Mouse (Mus musculus): Measurements from ENCODE around the gene Gpcpd1.

The Gpcpd1 gene

DNA sequence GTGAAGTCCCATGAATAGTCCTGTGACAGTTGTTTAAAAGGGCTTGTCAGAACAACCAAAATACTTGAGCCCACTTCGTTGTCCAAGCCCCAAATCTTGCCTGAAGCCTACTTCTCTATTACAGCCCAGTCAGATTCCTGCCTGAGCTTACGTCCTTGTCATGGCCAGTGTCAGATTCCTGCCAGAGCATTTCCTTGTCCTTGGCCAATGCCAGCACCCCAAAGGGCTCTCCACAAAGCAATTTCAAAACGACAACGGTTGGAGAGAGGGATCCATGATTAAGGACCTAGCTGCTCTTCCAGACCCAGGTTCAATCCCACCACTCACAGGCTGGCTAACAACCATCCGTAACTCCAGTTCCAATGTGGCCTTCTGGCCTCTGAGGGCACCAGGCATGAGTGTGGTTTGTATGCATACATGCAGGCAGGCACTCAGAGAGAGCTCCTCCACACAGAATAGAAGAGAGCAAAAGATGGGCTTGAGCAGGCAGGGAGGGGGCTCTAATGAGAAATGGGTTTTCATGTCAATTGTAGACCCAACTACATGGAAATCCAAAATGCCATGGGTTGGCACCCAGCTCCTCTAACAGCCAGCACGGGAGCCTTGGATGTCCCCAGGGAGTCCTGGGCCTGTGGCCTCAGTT, 70.2 kb downstream of the Gpcpd1 start:
- no peak for DNase-seq (ENCODE audit: low read depth, low spot score)

DNA sequence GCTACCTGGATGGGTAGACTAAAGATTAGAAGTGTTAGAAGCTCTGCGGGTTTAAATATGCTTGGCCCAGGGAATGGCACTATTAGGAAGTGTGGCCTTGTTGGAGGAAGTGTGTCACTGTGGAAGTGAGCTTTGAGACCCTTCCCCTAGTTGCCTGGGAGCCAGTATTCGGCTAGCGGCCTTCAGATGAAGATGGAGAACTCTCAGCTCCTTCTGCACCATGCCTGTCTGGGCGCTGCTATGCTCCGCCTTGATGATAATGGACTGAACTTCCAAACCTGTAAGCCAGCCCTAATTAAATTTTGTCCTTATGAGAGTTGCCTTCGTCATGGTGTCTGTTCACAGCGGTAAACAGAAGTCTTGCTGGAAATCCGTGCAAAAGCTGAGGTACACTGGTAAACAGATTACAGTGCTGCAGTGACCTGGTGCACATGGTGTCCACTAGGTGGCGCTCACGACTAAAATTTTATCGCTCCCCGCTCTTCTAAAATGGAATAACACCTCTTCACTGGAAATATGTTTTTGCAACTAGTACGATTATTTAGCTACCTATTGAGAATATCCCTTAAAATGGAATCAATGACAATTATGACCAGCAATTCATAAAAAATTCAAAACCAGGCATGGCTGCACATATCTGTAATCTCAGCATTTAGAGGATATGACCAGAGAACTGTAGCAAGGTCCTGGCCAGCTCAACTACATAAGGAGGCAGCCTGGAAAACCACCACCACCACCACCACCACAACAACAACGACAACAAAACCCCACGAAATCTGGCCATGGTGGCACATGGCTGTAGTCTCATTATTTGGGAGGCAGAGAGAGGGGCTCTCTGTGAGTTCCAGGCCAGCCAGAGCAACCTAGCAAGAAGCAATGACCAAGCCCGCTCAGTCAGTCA, 71.1 kb downstream of the Gpcpd1 start:
- DNase-seq (ENCODE audit: low read depth, low spot score), result peak; percentile 71

DNA sequence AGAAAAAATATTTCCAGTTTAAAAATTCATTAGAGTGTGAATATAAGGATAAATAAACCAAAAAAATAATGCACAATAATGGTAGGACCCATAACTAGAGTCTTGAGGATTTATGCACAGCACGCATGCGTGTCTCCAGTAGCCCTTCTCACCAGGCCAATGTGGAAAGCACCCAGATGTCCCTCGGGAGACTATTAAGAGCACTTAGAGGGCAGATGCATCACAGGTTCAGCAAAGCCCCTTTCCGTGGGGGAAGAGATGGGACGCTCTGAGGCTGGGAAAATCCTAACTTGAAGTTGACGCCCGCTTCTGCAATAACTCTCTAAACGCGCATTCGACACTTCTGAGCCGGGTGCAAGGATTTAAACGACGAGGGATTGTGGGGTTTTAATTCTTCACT, 71.9 kb downstream of the Gpcpd1 start:
- no peak for DNase-seq (ENCODE audit: low read depth, low spot score)

DNA sequence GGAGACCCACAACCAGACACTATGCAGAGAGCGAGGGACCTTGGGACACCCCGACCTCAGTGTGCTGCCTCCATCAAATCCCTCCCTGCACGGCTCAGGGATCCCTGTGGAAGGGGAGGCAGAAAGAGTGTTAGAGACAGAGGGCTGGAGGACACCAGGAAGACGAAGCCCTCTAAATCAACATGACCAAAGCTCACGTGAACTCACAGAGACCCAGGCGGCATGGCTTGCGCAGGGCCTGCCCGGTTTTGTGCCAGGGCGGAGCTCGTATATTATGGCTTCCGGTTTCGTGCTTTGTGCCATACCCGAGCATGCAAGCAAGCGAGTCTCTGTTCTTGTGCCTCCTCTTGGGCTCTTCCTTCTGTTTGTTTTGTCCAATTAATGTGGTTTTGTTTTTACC, 72.5 kb downstream of the Gpcpd1 start:
- DNase-seq (ENCODE audit: low read depth, low spot score), result no peak

DNA sequence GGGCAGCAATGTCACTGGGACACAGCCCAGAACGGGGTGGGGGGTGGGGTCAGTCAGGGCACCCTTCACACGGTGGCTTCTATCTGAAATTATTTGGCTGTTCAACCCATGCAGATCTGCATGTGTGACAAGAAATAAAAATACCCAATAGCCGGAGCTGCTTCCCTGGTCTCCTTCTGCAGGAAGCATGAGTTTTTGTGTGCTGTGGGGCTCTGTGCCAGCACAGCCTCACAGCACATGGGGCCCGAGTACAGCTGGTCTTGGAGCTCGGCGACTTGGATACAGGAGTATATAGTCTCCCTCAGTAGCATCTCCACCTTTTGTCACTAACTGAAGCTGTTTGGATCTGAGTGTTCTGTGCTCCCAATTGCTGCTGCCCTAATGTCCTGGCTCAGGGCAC, 73.2 kb downstream of the Gpcpd1 start:
- no peak for DNase-seq (ENCODE audit: low read depth, low spot score)

DNA sequence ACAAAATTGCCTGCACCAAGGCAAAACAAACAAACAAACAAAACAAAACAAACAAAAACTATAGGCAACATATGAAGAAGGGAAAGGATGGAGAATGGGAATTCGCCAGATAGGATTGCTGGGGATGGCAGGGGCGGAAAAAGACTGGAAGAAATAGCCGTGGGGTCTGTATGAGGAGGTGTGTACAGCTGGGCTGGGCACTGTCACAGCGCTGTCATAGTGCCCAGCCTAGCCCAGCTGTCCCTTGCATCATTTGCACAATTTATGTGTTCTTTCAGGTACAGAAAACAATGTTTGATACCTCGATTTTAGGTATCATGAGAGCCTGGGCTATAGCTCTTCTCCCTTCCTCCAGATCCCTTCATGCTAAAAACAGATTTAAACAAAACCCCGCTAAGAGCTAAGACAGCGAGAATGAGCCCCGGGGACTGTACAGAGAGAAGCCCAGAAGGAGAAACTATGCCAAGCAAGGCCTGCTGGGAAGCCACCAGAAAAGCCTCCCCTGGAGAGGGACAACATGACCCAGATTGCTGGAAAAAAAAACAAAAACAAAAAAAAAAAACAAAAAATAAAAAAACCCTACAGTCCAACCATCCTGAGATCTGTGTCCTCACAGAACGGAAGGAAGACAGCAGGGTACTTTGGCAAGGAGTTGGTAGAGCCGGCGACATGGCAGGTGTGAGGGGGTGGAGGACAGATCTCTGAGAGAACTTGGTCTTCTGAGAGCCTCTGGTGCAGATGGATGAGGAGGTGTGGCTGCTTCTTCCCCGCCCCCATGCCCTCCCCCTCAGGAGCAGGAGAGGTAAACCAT, 74.0 kb downstream of the Gpcpd1 start:
- DNase-seq (ENCODE audit: low read depth, low spot score), result no peak

DNA sequence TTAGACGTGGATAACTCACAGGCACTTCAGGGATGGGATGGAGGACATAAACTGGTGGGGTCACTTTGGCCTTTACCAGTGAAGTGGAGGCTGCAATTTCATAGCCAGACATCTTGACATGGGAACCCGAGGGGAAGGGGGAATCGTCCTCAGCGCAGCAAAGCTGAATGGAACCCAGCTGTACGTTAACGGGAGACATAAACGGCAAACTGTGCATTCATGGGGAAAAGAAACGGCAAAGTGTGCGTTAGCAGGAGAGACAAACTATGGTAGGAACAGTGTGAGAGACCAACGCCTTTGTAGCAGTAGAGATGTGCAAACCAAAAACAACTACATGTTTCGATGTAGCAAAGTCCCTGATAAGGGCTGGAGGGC, 74.6 kb downstream of the Gpcpd1 start:
- DNase-seq (ENCODE audit: low read depth, low spot score), result no peak

DNA sequence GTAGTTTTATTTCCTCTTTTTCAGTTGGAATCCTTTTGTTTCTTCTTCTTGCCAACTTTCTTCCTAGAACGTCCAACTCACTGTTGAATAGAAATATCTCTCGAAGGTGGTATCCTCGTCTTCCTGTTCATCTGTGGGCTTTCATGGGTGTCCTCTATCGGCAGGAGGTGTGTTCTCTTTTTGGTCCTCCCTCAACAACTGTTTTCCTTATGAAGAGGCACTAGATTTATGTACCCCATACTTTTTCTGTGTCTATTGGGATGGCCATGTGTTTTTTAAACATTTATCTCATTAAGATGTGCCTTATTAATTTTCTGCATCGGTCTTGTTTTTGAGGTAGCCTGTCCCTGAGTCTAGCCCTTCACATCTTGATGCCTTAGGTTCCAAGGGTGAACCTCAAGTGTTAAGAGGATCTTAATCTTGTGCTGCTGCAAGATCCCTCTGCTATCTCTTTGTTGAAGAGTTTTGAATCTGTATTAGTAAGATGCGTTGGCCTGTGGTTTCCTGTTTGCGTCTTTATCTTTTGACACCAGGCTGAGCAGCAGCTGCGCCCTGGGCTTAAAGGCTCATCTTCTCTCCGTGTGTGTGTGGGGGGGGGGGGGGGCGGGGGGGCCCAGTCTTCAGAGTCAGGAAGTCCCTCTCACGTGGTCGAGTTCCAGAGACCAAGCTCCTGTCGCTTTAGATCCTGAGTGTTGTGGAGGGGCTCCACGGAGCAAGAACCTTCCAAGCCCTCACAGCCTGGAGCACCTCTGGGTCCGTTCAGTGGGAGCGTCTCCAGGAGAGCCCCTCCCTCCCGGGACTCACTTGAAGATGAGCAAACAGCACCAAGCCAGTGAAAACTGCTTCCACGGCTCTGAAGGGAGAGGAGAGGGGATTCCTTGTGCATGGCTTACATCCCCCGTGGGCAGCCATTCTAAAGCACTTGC, 75.2 kb downstream of the Gpcpd1 start:
- DNase-seq (ENCODE audit: low read depth, low spot score), result no peak

DNA sequence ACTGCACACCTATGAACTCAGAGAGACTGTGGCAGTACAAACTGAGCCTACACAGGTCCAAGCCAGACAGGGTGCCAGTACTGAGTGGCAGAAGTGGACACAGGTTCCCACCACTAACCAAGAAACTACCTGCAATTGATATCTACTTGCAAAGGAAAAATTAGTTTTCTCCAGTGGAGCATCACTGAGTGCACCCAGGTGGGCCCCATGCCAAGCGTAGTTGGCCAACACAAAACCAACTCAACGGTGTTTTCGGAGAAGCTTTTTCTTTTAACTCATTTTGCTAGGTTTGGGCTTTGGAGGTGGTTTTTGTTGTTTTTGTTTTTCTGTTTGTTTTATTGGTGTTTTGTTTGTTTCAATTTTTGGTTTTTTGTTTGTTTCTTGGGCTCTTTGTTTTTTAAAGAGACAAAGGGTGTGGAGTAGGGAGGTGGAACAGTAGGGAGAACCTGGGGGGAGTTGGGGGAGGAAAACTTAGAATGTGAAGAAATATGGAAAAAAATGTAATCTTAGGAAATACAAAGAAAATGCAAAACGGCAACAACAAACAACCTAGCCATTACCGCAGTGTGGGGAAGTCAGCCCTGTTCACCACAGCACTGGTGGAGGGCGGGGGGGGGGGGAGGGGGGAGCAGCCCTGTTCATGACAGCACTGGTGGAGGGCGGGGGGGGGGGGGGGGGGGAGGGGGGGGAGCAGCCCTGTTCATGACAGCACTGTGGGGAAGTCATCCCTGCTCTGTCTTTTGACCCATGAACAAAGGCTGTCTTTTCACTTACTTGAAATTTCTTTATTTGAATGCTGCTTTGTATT, 76.3 kb downstream of the Gpcpd1 start:
- no peak for DNase-seq (ENCODE audit: low read depth, low spot score)

DNA sequence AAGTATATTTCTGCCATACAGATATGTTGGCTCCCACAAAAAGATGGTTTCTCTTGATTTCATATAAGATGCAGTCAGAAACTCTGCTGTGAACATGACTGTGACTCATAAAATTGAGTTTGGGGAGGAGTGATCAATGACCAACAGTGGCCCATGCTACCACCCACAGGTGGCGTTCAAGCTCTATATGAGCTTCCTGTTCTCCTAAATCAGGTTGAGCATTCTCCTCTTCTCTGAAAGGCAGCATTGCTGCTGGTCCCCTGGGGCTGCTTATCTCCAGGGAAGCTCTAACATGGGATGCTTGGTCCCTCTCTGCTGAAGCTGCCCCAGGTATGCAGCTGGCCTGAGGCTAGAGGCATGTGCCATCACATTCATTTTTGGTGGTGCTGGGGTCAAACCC, 77.8 kb downstream of the Gpcpd1 start:
- DNase-seq (ENCODE audit: low read depth, low spot score), result no peak

DNA sequence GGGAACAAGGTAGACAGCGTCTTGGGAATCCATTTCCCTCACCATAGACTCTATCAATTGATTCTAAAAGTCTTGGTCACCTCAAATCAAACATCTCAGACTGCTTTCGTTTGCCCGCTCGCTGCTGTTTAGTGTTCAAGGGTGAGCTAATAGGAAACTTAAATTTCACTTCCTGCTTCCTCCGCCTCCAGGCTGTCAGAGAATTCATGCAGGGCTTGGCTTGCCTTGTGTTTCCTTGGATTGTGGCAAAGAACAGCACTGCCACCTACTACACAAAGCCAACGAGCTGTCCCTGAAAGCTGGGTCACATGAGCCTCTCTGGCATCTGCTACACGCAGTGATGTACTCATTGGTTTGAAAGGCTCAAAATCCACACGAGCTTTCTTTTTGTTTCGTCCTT, 78.3 kb downstream of the Gpcpd1 start:
- no peak for DNase-seq (ENCODE audit: low read depth, low spot score)

DNA sequence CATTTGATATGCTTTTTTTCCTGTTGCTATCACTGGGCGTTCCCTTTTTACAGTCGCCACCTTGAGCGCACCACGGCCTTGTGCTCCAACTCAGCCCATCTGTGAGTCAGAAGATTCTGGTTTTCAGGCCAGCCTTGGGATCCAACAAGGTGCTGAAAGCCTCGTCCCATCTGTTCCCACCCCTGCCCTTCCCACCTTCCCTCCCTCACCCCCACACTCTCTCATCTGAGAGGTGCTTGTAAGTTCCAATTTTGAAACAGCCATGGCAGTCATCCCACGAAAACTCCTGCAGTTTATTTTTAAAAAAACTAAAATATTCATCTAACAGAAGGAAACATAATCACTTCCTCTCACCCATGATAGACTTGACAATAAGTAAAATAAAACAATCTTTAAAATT, 80.0 kb downstream of the Gpcpd1 start:
- DNase-seq (ENCODE audit: low read depth, low spot score), result no peak

DNA sequence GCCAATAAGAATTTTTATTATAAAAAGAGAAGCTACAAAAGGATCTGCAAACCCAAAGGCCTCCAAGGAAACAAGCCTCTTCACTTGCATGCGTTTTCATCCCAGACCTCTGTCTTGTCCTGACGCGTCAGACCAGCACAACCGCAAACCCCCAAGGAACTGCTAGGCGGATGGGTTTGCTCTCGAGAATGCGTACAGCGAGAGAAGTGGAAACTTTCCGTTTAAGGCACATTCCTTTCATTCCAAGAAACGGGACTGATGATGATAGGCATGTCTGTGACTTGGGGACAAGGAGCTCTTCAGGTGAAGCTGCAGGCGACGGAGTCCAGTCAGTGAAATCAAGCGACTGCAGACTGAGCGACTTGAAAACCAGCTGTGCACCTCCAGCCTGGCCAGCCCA, 80.4 kb downstream of the Gpcpd1 start:
- DNase-seq (ENCODE audit: low read depth, low spot score), result no peak

DNA sequence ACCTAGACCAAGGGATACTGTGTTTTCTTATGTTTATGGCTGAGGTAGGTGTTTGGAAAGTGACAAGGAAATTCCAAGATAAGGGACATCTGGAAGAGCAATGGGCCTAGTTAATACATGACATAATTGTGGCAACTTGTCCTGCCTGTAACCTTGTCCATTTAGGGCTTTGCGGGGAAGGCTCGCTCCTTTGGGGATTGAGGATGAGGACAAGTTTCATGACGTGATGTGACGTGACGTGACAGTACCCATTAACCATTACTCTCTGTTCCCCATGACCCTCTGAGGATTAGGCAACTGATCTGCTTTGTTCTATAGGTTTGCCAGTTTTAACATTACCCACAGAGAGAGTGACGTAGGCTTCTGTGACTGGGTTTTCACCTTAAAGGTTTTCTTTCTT, 81.7 kb downstream of the Gpcpd1 start:
- DNase-seq (ENCODE audit: low read depth, low spot score), result no peak

DNA sequence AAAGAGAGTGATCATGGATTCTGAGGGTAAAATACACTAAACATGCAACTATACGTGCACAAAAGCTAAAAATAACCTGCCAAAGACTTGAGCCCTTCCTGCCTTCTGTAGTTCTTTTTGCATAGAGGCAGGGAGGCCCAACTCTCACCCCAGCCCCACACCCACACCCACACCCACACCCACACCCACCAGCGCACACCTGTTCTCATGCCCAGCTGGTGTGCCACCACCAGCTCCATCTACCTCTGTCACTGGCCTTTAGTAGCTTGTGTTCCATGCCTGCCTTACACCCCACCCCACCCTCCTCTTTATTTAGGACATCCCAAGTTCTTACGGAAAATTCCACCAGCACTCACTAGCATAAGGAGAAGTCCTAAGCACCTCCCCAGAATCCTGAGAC, 89.2 kb downstream of the Gpcpd1 start:
- DNase-seq (ENCODE audit: low read depth, low spot score), result no peak

DNA sequence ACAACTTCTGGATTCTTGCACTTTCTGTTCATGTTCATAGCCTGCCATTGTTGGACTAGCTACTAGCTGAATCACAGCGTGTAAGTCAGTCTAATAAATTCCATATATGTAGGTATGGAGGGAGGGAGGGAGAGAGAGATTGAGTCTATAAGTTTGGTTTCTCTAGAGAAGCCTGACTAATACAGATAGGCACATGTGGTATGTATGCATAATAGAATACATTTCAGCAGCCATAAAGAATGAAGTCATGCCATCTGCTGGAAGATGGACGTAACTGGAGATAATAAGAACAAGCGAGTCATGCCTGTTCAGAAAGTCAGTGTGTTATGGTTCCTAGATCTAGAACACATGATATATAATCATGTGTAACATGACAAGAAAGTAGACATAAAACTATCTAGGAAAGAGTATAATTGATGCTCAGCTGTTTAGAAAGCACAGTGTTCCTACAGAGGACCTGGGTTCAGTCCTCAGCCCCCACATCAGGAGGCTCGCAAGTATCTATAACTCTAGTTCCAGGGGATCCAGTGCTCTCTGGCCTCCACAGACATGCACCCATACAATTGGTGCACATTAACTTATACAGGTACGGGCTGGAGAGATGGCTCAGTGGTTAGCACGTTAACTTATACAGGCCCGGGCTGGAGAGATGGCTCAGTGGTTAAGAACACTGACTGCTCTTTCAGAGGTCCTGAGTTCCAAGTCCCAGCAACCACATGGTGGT, 90.0 kb downstream of the Gpcpd1 start:
- no peak for DNase-seq (ENCODE audit: low read depth, low spot score)

DNA sequence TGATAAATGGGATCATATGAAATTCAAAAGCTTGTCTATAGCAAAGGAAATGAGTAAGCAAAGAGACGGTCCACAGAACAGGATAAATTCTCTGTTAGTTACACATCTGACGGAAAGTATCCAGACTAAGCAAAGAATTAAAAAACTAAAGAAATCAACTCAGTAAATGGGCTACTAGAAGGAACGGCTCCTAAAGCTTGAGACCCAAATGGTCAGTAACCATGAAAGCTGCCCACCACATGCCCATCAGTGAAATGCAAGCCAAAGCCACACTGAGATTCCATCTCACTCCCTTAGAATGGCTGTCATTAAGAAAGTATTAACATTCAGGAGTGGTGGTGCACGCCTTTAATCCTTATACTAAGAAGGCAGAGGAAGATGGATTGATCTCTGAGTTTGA, 94.3 kb downstream of the Gpcpd1 start:
- DNase-seq (ENCODE audit: low read depth, low spot score), result no peak

DNA sequence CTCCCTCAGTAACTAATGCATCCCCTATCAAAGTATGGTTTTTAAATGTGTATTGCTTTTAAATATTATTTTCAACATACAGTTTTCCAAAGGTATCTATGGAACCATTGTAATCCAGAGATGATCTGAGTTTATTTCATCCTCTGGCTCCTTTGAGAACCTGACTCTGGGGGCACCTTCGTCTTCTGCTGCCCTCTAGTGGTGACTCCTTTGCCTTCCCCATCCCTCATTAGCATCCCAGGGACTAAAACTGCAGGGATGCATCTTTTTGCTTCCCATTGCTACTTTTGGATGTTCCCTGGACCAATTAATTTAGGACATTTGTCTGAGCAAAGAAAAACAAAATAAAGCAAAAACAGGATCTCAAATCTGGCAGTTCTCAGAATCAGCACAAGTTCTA, 102.1 kb downstream of the Gpcpd1 start:
- peak; percentile 26 for DNase-seq (ENCODE audit: low read depth, low spot score)

DNA sequence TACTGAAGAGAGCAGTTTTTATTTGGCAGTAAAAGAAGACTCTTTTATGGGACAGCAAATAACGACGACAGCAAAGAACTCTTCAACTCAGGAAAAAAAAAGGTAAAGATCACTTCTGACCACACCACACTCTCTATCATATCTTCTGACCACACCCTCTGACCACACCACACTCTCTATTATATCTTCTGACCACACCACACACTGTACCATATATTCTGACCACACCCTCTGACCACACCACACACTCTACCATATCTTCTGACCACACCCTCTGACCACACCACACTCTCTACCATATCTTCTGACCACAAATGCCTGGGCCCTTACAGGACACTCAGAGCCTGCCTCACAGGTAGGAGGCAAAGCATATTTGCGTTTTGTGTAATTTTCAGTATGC, 106.0 kb downstream of the Gpcpd1 start:
- DNase-seq (ENCODE audit: low read depth, low spot score), result no peak
